Mouse (Mus musculus) heart, adult 8-10 months (tissue): ENCODE results near the gene Cacna2d4. TPM values are rescaled to one million over a fixed set of nuclear protein-coding genes. Genes with fewer than 3 reads are reported as not detected.

Experiments
- DNase-seq: peaks from one replicate; pipeline ENCODE4 v3.0.0; 2022; ENCODE audit warnings: low spot score
- total RNA-seq, 4 experiments: library from RNA; stranded (reverse); gene quantifications; 2 replicates each; pipeline ENCODE4 v1.2.4; 2022

Cacna2d4 gene
- total RNA-seq, 4 experiments from 2014 or later, result not detected

- DNase-seq, result no peak
Observed at GRCm38 (mm10) chr6:119310176-119310575, 73.8 kb downstream of the Cacna2d4 start.

DNA sequence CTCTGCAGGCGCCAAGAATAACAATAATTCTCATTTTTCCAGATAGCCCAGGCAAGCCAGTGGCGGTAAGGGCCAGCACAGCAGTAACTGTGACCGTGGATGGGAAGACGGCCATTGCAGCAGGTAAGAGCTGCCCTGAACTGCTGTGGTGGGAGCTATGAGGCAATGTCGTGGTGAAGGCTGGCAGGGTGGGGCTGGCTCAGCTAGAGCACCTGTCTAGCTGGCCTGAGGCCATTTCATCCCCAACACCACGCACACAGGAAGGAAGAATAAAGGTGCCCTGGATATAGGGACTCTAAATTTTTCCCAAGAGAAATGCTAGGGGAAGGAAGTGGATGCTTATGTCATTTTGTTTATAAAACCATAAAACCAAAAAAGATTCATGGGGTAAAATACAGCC is 76.1 kb downstream of the Cacna2d4 start:
- DNase-seq, result no peak

- DNase-seq, result no peak
Observed at GRCm38 (mm10) chr6:119313096-119313495, 76.8 kb downstream of the Cacna2d4 start.

DNA sequence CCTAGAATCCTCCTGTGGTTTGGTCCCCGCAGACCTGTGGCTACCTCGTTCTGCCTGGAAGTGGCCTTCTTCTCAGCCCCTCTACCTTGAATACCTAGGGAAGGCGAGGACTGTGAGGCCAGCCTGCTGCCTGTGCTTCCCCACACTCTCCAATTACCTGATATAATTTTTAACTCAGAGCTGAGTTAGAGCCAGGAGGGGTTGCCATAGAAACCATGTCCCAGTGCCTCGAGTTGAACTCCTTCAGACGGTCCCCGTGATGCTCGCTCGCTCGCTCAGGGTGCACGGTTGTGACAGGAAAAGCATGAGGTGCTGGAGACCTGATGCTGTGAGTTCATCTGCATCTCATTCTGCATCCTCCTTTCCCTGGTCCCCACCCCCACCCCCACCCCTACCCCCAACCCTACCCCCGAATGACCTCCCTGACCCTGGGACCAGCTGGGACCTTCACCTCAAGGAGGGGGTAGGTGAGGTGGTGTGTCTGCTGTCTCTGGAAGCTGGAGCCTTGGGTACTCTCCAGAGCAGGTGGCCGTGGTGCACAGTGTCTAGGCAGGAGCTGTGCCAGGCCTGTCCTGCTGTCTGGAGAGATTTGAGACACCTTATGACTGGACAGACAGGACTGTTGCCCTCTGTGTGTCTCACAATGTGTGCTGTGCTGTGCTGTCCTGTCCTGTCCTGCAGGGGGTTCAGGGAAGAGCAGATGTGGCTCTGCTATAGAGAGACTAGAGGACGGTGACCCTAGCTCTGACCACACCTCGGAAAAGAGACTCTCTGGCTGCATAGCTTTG is 77.5 kb downstream of the Cacna2d4 start:
- DNase-seq, result no peak

GRCm38 (mm10) chr6:119314751-119315476 is 78.6 kb downstream of the Cacna2d4 start:
- no peak for DNase-seq

DNA sequence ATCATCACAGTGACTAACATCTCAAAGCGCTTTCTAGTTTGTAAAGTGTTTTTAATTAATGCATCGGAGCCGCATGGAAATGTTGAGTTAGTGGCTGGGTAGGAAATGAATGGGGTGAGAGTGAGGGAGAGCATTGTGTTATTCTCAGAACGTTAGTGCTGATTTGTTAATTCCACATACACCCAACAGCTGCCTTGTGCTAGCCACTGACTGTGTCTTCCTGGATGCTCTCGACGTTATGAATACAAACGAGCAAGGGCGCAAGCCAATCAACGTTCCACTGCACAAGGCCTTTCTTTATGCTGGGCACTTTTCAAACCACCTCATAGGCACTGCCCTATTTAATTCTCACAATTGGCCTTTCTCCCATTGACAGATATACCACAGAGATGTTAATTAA is 82.4 kb downstream of the Cacna2d4 start:
- DNase-seq, result no peak

GRCm38 (mm10) chr6:119319358-119319757 is 83.0 kb downstream of the Cacna2d4 start:
- no peak for DNase-seq

- no peak for DNase-seq
Observed at GRCm38 (mm10) chr6:119320481-119320880, 84.2 kb downstream of the Cacna2d4 start.

GRCm38 (mm10) chr6:119321752-119322151 is 85.4 kb downstream of the Cacna2d4 start:
- no peak for DNase-seq

- no peak for DNase-seq
Observed at GRCm38 (mm10) chr6:119324776-119325175, 88.5 kb downstream of the Cacna2d4 start.

DNA sequence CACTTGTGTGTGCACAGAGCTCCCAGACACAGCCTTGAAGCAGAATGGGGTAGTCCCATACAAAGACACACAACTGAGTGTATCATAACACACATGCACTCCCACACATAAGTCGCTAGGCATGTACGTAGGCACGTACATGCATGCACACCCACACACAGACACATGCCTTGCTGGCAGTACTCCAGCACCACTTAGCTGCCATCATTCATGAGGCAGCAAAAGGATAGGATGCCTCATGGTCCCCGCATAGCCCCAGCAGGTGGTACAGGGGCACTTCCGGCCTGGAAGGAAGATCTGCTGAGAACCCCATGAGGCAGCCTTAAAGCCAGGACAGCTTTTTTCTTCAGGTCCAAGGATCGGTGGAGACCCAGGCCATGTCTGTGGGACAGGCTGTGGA is 89.7 kb downstream of the Cacna2d4 start:
- DNase-seq, result no peak

GRCm38 (mm10) chr6:119326541-119326940 is 90.2 kb downstream of the Cacna2d4 start:
- no peak for DNase-seq

GRCm38 (mm10) chr6:119328521-119329115 is 92.3 kb downstream of the Cacna2d4 start:
- no peak for DNase-seq

DNA sequence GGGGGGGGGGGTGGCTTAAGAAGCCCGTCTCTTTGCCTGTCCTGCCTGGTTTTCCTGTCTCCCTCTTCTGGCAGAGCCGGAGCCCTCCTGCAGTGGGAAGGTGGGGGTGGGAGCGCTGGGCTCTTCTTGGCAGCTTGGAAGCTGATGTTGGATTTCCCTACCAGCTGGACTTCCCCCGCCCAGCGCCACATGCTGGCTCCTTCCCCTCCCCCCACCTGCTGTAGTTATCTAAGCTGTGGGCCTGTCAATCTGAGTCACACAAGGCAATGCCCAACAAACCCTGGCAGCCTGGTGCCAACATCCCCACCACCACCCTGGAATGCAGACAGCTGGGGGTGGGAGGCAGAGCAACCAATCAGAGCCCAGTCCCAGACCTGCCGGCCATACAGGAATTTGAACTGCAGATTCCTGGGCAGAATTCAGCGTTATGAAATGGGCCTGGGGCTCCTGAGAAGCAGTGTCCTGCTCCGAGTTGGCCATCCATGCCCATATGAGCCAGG is 92.9 kb downstream of the Cacna2d4 start:
- no peak for DNase-seq

DNA sequence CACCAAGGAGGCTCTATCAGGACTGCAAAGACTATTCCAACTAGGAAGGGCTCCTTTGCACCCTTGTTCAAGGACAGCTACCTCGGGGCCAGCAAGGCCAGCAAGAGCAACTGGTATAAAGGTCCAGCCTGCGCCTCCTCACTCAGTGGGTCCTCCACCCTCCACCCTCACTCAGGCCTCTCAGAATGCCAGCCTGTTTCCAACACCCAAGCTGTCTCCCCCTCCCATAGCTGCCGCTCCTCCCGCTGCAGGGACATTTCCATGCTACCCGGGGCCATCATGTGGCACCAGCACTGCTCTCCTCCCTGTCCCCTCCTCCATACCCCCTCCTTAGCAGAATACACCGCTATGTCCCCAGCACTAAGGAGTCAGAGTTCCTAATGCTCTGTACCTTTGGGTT is 93.6 kb downstream of the Cacna2d4 start:
- DNase-seq, result no peak

GRCm38 (mm10) chr6:119330506-119330905 is 94.2 kb downstream of the Cacna2d4 start, which contains the start of gene Lrtm2:
TSS of gene Lrtm2 (minus strand) at chr6:119330766.
- DNase-seq, result no peak

DNA sequence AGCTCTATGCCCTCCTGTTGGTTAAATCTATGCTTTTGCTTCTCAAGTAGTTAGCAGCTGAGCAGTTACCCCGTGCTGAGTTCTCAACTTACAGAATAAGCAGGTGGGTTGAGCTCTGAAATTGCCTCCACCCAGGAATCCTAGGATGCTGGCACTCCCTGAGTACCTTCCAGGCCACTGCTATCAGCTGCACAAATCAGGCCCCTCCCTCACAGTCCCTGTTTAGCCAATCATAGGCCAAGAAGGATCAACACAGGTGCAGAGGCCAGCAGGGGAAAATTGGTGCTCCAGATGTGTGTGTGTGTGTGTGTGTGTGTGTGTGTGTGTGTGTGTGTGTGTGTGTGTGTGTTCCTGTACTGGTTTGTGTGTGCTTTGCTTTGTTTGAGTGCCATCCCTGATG is 95.8 kb downstream of the Cacna2d4 start:
- no peak for DNase-seq

GRCm38 (mm10) chr6:119333202-119333601 is 96.9 kb downstream of the Cacna2d4 start:
- DNase-seq, result no peak

DNA sequence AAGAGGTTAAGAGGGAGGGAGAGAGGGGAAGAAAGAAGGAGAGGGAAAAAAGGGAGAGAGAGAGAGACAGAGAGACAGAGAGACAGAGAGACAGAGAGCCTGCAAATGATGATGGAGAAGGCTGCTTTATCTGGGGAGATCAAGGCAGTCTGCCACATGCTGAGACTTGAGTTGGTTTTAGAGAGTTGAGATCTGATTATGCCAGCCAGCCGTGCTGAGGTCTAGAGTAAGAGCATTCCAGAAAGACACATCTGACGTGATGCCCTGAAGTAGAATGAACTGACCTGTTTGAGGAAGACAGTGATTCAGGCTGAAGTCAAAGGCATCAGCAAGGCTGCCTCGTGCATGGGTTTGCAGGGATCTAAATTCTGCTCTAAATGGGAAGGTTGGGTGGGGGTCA is 97.5 kb downstream of the Cacna2d4 start:
- DNase-seq, result no peak

DNA sequence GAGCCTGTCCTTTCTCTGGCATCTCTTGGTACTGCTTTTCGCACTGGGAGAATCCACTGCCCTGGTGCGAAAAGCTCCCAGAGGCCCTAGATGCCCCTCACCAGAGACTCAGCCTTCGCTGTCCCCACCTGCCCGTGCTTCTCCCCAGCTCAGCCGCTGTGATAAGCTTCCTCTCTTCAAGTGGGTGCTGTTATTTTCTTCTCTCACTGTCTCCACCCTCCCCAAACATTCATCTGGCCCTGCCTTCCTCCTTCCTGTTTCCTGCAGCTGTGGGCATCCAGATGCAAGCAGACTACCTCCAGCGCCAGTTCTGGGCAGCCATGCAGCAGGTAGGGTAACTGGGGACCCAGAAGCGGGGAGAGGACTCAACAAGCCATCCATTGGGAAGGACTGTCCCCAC is 99.8 kb downstream of the Cacna2d4 start:
- DNase-seq, result no peak

- DNase-seq, result no peak
Observed at GRCm38 (mm10) chr6:119337287-119337686, 101.0 kb downstream of the Cacna2d4 start.

- no peak for DNase-seq
Observed at GRCm38 (mm10) chr6:119338121-119338912, 102.0 kb downstream of the Cacna2d4 start.
